Comparison of ENCODE assay signal across 25 mouse cellular contexts in genomic region chr12:87397126-87397525, GRCm38 (mm10). TPM values are rescaled to one million over a fixed set of nuclear protein-coding genes. Genes with fewer than 3 reads are reported as not detected.
DNase-seq lines count a peak whose midpoint lies in the region; ATAC-seq and TF ChIP-seq lines count a peak whose summit lies in the region.
"Had no signal": no experiment of that assay in that cellular context is flagged by ENCODE, and none has a peak within 500 bp of the region (broad histone marks: within the 10 kb centered on the region; RNA-seq: fewer than 3 reads in every experiment).

No protein-coding gene starts in this region.

- no peak overlapping the region for H3K9ac ChIP-seq in heart, embryonic 11.5 days (ENCODE audit: low read depth, low read length)
- H3K9ac ChIP-seq in liver, adult 2 months (ENCODE audit: low read depth, low read length) = no peak overlapping the region
- no peak overlapping the region for H3K9ac ChIP-seq in liver, postnatal 0 days (replicated peaks)
- H3K9ac ChIP-seq: embryonic facial prominence, embryonic 13.5 days; embryonic facial prominence, embryonic 15.5 days; forebrain, embryonic 12.5 days had no signal

- TF ChIP-seq EP300 in liver, postnatal 0 days (IDR thresholded peaks at IDR 0.05; ENCODE audit: low read depth) = no peak

- no peak for TF ChIP-seq CTCF in liver, adult 2 months (IDR thresholded peaks at IDR 0.05; ENCODE audit: low read depth, low read length)
- TF ChIP-seq CTCF in liver, postnatal 0 days (IDR thresholded peaks at IDR 0.05; ENCODE audit: low read depth) = no peak

- TF ChIP-seq POLR2A in liver, adult 2 months (IDR thresholded peaks at IDR 0.05; ENCODE audit: extremely low read depth, insufficient read depth, low read length) = no peak

- no peak for ATAC-seq in heart, embryonic 11.5 days (replicated peaks; ENCODE audit: insufficient number of reproducible peaks, low FRiP score, low TSS enrichment)
- ATAC-seq in liver, postnatal 0 days = no peak
- ATAC-seq: CD4-positive, CD25-positive, alpha-beta regulatory T cell, adult 4 months; forebrain, embryonic 14.5 days; forebrain, embryonic 16.5 days had no signal

- no peaks in the 10 kb centered on the region for H3K9me3 ChIP-seq in heart, embryonic 11.5 days (replicated peaks; ENCODE audit: control insufficient read depth, low read length)
- no peaks in the 10 kb centered on the region for H3K9me3 ChIP-seq in liver, postnatal 0 days (ENCODE audit: low read length)
- H3K9me3 ChIP-seq: embryonic facial prominence, embryonic 13.5 days; embryonic facial prominence, embryonic 15.5 days; forebrain, embryonic 10.5 days; forebrain, embryonic 12.5 days; G1E had no signal

- H3K27me3 ChIP-seq in heart, embryonic 11.5 days (ENCODE audit: control insufficient read depth, insufficient read depth, low read length) = no peaks in the 10 kb centered on the region
- H3K27me3 ChIP-seq in liver, adult 2 months (ENCODE audit: control insufficient read depth, insufficient read depth, low read length) = no peaks in the 10 kb centered on the region
- no peaks in the 10 kb centered on the region for H3K27me3 ChIP-seq in liver, postnatal 0 days (ENCODE audit: insufficient read depth, low read length)
- H3K27me3 ChIP-seq: embryonic facial prominence, embryonic 13.5 days; embryonic facial prominence, embryonic 15.5 days; forebrain, embryonic 12.5 days had no signal

- peak; percentile 77 for DNase-seq in heart, adult 11 months
- peak; percentile 59 for DNase-seq in liver, adult 2 months (ENCODE audit: extremely low read depth, low read depth, low spot score)
- no peak for DNase-seq in liver, postnatal 0 days
- DNase-seq in MN1 (ENCODE audit: low spot score) = no peak
- DNase-seq: adrenal gland, adult 2 months; adrenal gland, postnatal 10 days; adrenal gland, postnatal 25 days; B cell, adult 2 months; cerebellum, adult 11 months; cerebellum, adult 18-20 months; cerebellum, adult 8-10 months; cerebellum, adult 9-11 months; cerebellum, postnatal 14 days; cerebellum, postnatal 36 days; embryo, embryonic 11 days had no signal

- H3K4me3 ChIP-seq in heart, embryonic 11.5 days (ENCODE audit: low read depth, low read length) = no peak overlapping the region
- H3K4me3 ChIP-seq in liver, adult 2 months (ENCODE audit: insufficient read depth, low read depth, low read length) = no peak overlapping the region
- no peak overlapping the region for H3K4me3 ChIP-seq in liver, postnatal 0 days (ENCODE audit: low read depth, low read length)
- H3K4me3 ChIP-seq: embryonic facial prominence, embryonic 13.5 days; embryonic facial prominence, embryonic 15.5 days; erythroblast, embryonic 14.5 days; forebrain, embryonic 10.5 days; forebrain, embryonic 12.5 days had no signal

- H3K4me2 ChIP-seq in heart, embryonic 11.5 days = no peak overlapping the region
- H3K4me2 ChIP-seq in liver, postnatal 0 days (ENCODE audit: low read depth, low read length) = no peak overlapping the region
- H3K4me2 ChIP-seq: embryonic facial prominence, embryonic 13.5 days; embryonic facial prominence, embryonic 15.5 days; forebrain, embryonic 12.5 days had no signal

- 79% methylated on average over 4 of the region's 4 CpGs for WGBS in heart, embryonic 11.5 days (ENCODE audit: insufficient replicate concordance)
- 61% methylated on average over 4 of the region's 4 CpGs for WGBS in liver, adult 2 months
- 84% methylated on average over 4 of the region's 4 CpGs for WGBS in liver, postnatal 0 days (ENCODE audit: insufficient replicate concordance)

- H3K36me3 ChIP-seq in heart, embryonic 11.5 days (ENCODE audit: control insufficient read depth, insufficient read depth, low read length) = no peaks in the 10 kb centered on the region
- no peaks in the 10 kb centered on the region for H3K36me3 ChIP-seq in liver, adult 2 months (ENCODE audit: control insufficient read depth, insufficient read depth, low read length)
- H3K36me3 ChIP-seq in liver, postnatal 0 days (replicated peaks; ENCODE audit: insufficient read depth, low read length) = no peaks in the 10 kb centered on the region
- H3K36me3 ChIP-seq: embryonic facial prominence, embryonic 13.5 days; embryonic facial prominence, embryonic 15.5 days; forebrain, embryonic 10.5 days; forebrain, embryonic 12.5 days; G1E had no signal

- no peak overlapping the region for H3K27ac ChIP-seq in heart, embryonic 11.5 days (ENCODE audit: low read depth, low read length)
- no peak overlapping the region for H3K27ac ChIP-seq in liver, adult 2 months (replicated peaks; ENCODE audit: insufficient read depth, low read depth, low read length)
- H3K27ac ChIP-seq in liver, postnatal 0 days (ENCODE audit: low read depth) = no peak overlapping the region
- H3K27ac ChIP-seq: embryonic facial prominence, embryonic 13.5 days; embryonic facial prominence, embryonic 15.5 days; forebrain, embryonic 10.5 days; forebrain, embryonic 12.5 days had no signal

- H3K4me1 ChIP-seq in heart, embryonic 11.5 days (ENCODE audit: control insufficient read depth, insufficient read depth, low read length) = no peaks in the 10 kb centered on the region
- peaks cover 19% of the 10 kb centered on the region for H3K4me1 ChIP-seq in liver, adult 2 months (ENCODE audit: control insufficient read depth, insufficient read depth, low read length)
- H3K4me1 ChIP-seq in liver, postnatal 0 days (ENCODE audit: insufficient read depth) = peaks cover 15% of the 10 kb centered on the region
- H3K4me1 ChIP-seq: embryonic facial prominence, embryonic 13.5 days; embryonic facial prominence, embryonic 15.5 days; forebrain, embryonic 10.5 days; forebrain, embryonic 12.5 days had no signal

- H3K79me2 ChIP-seq in liver, adult 2 months (ENCODE audit: control insufficient read depth, insufficient read depth, low read length) = no peaks in the 10 kb centered on the region

RNA-seq across cellular contexts. Expression of gene Sptlc2, which starts 9.0 kb away (rescaled TPM):
- 73.2 and 82.1 TPM in 2 replicates for polyA plus RNA-seq in heart, embryonic 11.5 days (2014; fragmentation: Nextera tagmentation; extraction: Ambion mirVana)
- 13.8 and 14.4 TPM in 2 replicates for total RNA-seq in liver, adult 2 months (2014; rRNA removed)
- polyA plus RNA-seq in liver, adult 2 months (2012; rRNA removed) = 4.3 and 6.5 TPM in 2 replicates
- polyA plus RNA-seq in liver, postnatal 0 days (2015; fragmentation: Nextera tagmentation; extraction: Ambion mirVana) = 39.5 and 42.3 TPM in 2 replicates

RNA-seq across cellular contexts. Expression of gene Slirp, which starts 46.6 kb away (rescaled TPM):
- polyA plus RNA-seq in heart, embryonic 11.5 days (2014; fragmentation: Nextera tagmentation; extraction: Ambion mirVana) = 256 and 291 TPM in 2 replicates
- total RNA-seq in liver, adult 2 months (2014; rRNA removed) = 25.3 and 29.7 TPM in 2 replicates
- 11.1 and 15.6 TPM in 2 replicates for polyA plus RNA-seq in liver, adult 2 months (2012; rRNA removed)
- polyA plus RNA-seq in liver, postnatal 0 days (2015; fragmentation: Nextera tagmentation; extraction: Ambion mirVana) = 132 and 146 TPM in 2 replicates
- polyA plus RNA-seq: erythroblast, embryonic 14.5 days had no signal

RNA-seq across cellular contexts. Expression of gene Alkbh1, which starts 46.7 kb away (rescaled TPM):
- polyA plus RNA-seq in heart, embryonic 11.5 days (2014; fragmentation: Nextera tagmentation; extraction: Ambion mirVana) = 39.6 and 52.6 TPM in 2 replicates
- 8.4 and 10.3 TPM in 2 replicates for total RNA-seq in liver, adult 2 months (2014; rRNA removed)
- polyA plus RNA-seq in liver, adult 2 months (2012; rRNA removed) = 4.9 and 11.1 TPM in 2 replicates
- 10.1 and 13.1 TPM in 2 replicates for polyA plus RNA-seq in liver, postnatal 0 days (2015; fragmentation: Nextera tagmentation; extraction: Ambion mirVana)

Comparison
In these comparisons a context has a peak if more than half of its experiments do, and no peak if none do; other contexts are left out.
1. DNase-seq: peak in heart, adult 11 months (single experiment) and liver, adult 2 months (single experiment); none in liver, postnatal 0 days (single experiment) and MN1 (single experiment).